Mouse (Mus musculus) liver, adult 2 months (tissue): ENCODE measurements around the gene Wsb1. TPM values are rescaled to one million over a fixed set of nuclear protein-coding genes. Genes with fewer than 3 reads are reported as not detected.
"Not testable (repeated sequence)": the region's sequence is repeated elsewhere in the genome, so short reads cannot be mapped to it uniquely, and the experiment has no call there.

Source experiments
- DNase-seq: peaks from one replicate; pipeline ENCODE4 v3.0.0-alpha.2; 2011; ENCODE audit warnings: low read depth, low spot score; ENCODE audit errors: extremely low read depth
- H3K27ac ChIP-seq: fragments of 200-500 bp; replicated peaks from 2 replicates; pipeline ENCODE4 v1.5.1; 2012; ENCODE audit warnings: low read depth, mild to moderate bottlenecking, control low read depth, inconsistent platforms, low read length; ENCODE audit not compliant: insufficient read depth
- H3K27me3 ChIP-seq: fragments of 200-500 bp; 2 replicates; pipeline ENCODE4 v1.6.1; 2012; ENCODE audit warnings: mild to moderate bottlenecking, moderate library complexity, low read length, inconsistent platforms; ENCODE audit not compliant: control insufficient read depth, insufficient read depth
- H3K36me3 ChIP-seq: fragments of 200-500 bp; 2 replicates; pipeline ENCODE4 v1.6.1; 2012; ENCODE audit warnings: low read length, inconsistent platforms; ENCODE audit not compliant: control insufficient read depth, insufficient read depth
- H3K4me1 ChIP-seq: fragments of 200-500 bp; 2 replicates; pipeline ENCODE4 v1.6.1; 2011; ENCODE audit warnings: low read length; ENCODE audit not compliant: control insufficient read depth, insufficient read depth
- H3K4me3 ChIP-seq: fragments of 200-500 bp; 2 replicates; pipeline ENCODE4 v1.5.1; 2011; ENCODE audit warnings: low read depth, mild to moderate bottlenecking, control low read depth, low read length, moderate library complexity; ENCODE audit not compliant: insufficient read depth
- H3K79me2 ChIP-seq: fragments of 200-500 bp; 2 replicates; pipeline ENCODE4 v1.6.1; 2012; ENCODE audit warnings: inconsistent platforms, mild to moderate bottlenecking, low read length, moderate library complexity; ENCODE audit not compliant: control insufficient read depth, insufficient read depth
- H3K9ac ChIP-seq: fragments of 200-500 bp; 2 replicates; pipeline ENCODE4 v1.6.1; 2012; ENCODE audit warnings: low read depth, mild to moderate bottlenecking, control low read depth, inconsistent platforms, low read length
- CTCF ChIP-seq: fragments of 200-500 bp; IDR thresholded peaks from 2 replicates; pipeline ENCODE4 v1.5.1; 2011; ENCODE audit warnings: low read depth, low read length, control low read depth
- POLR2A ChIP-seq: fragments of 200-500 bp; IDR thresholded peaks from 2 replicates; pipeline ENCODE4 v1.6.1; 2011; ENCODE audit warnings: low read length, control low read depth; ENCODE audit not compliant: insufficient read depth; ENCODE audit errors: extremely low read depth
- WGBS: fragments of 180-500 bp; shearing (Covaris S2); methylation state at CpG from one replicate; pipeline ENCODE4 v1.1.7; 2018; 5-methylcytosine and 5-hydroxymethylcytosine counted together
- polyA plus RNA-seq: library from polyadenylated mRNA; depleted of rRNA; stranded (reverse); fragments of >200 nt; gene quantifications from 2 replicates; pipeline ENCODE4 v1.2.3, GENCODE M21; 2012
- total RNA-seq: library from RNA; depleted of rRNA; stranded (reverse); fragments of >200 nt; gene quantifications from 2 replicates; pipeline ENCODE4 v1.2.3, GENCODE M21; 2014

Wsb1 gene
- total and polyA plus RNA-seq, 2 experiments = 20.6 to 23.4 TPM

GRCm38 (mm10) chr11:79281396-79281795, 26.9 kb upstream of the Wsb1 start:
- peaks cover 17% of the 10 kb centered on the region for H3K4me1 ChIP-seq
- no peak overlapping the region for H3K9ac ChIP-seq
- 12% methylated on average over 5 of the region's 5 CpGs for WGBS
- no peak for TF ChIP-seq POLR2A
- no peak for TF ChIP-seq CTCF
- no peak overlapping the region for H3K4me3 ChIP-seq
- peak; percentile 100 for DNase-seq
- peak overlapping the region; percentile 97 for H3K27ac ChIP-seq
- H3K79me2 ChIP-seq = no peaks in the 10 kb centered on the region
- no peaks in the 10 kb centered on the region for H3K36me3 ChIP-seq
- no peaks in the 10 kb centered on the region for H3K27me3 ChIP-seq

- peaks cover 11% of the 10 kb centered on the region for H3K4me1 ChIP-seq
- 79% methylated on average over 2 of the region's 2 CpGs for WGBS
- H3K4me3 ChIP-seq = no peak overlapping the region
- no peak overlapping the region for H3K9ac ChIP-seq
- no peaks in the 10 kb centered on the region for H3K79me2 ChIP-seq
- H3K27me3 ChIP-seq = no peaks in the 10 kb centered on the region
- TF ChIP-seq POLR2A = no peak
- TF ChIP-seq CTCF = no peak
- H3K27ac ChIP-seq = no peak overlapping the region
- DNase-seq = no peak
- H3K36me3 ChIP-seq = no peaks in the 10 kb centered on the region
Measured at GRCm38 (mm10) chr11:79279732-79280405, 25.4 kb upstream of the Wsb1 start.

- Histone ChIP-seq H3K27ac (peak overlapping the region; percentile 76), H3K9ac (peak overlapping the region; percentile 50; the same call in 1 of the 2 replicates), H3K4me1 (peaks cover 5% of the 10 kb centered on the region), H3K27me3 (no peaks in the 10 kb centered on the region), H3K79me2 (no peaks in the 10 kb centered on the region), H3K36me3 (no peaks in the 10 kb centered on the region), H3K4me3 (no peak overlapping the region)
- peak; percentile 96 for DNase-seq
- no peak for TF ChIP-seq CTCF
- no peak for TF ChIP-seq POLR2A
- WGBS = 29% methylated on average over 4 of the region's 4 CpGs
Measured at GRCm38 (mm10) chr11:79273757-79274156, 19.3 kb upstream of the Wsb1 start.

GRCm38 (mm10) chr11:79273039-79273438, 18.6 kb upstream of the Wsb1 start:
- no peak for DNase-seq
- 52% methylated on average over 4 of the region's 4 CpGs for WGBS
- Histone ChIP-seq H3K9ac (peak overlapping the region; percentile 53; the same call in 1 of the 2 replicates), H3K79me2 (no peaks in the 10 kb centered on the region), H3K36me3 (no peaks in the 10 kb centered on the region), H3K4me3 (peak overlapping the region; percentile 27), H3K4me1 (peaks cover 8% of the 10 kb centered on the region), H3K27ac (peak overlapping the region; percentile 61), H3K27me3 (no peaks in the 10 kb centered on the region)
- TF ChIP-seq POLR2A = no peak
- TF ChIP-seq CTCF = no peak

- WGBS = 17% methylated on average over 1 of the region's 1 CpGs
- Histone ChIP-seq H3K27ac (no peak overlapping the region), H3K4me3 (no peak overlapping the region), H3K27me3 (no peaks in the 10 kb centered on the region), H3K9ac (no peak overlapping the region), H3K36me3 (no peaks in the 10 kb centered on the region), H3K79me2 (no peaks in the 10 kb centered on the region), H3K4me1 (peaks cover 8% of the 10 kb centered on the region)
- DNase-seq = no peak
- TF ChIP-seq CTCF = no peak
- TF ChIP-seq POLR2A = no peak
Measured at GRCm38 (mm10) chr11:79267171-79267570, 12.7 kb upstream of the Wsb1 start.

GRCm38 (mm10) chr11:79264376-79264775, 9.9 kb upstream of the Wsb1 start:
- TF ChIP-seq CTCF = no peak
- no peak for TF ChIP-seq POLR2A
- Histone ChIP-seq H3K9ac (no peak overlapping the region), H3K4me1 (peaks cover 7% of the 10 kb centered on the region), H3K4me3 (no peak overlapping the region), H3K27ac (no peak overlapping the region), H3K36me3 (no peaks in the 10 kb centered on the region), H3K27me3 (no peaks in the 10 kb centered on the region), H3K79me2 (no peaks in the 10 kb centered on the region)
- WGBS = 50% methylated on average over 3 of the region's 3 CpGs
- DNase-seq = no peak

GRCm38 (mm10) chr11:79260126-79260525, 5.7 kb upstream of the Wsb1 start:
- H3K4me3 ChIP-seq, H3K36me3 ChIP-seq, H3K27me3 ChIP-seq, H3K4me1 ChIP-seq, H3K27ac ChIP-seq, DNase-seq, H3K79me2 ChIP-seq, H3K9ac ChIP-seq: not testable (repeated sequence)
- WGBS = 94% methylated on average over 4 of the region's 4 CpGs
